26 mouse cellular contexts compared by ENCODE assay signal in the genomic region with DNA sequence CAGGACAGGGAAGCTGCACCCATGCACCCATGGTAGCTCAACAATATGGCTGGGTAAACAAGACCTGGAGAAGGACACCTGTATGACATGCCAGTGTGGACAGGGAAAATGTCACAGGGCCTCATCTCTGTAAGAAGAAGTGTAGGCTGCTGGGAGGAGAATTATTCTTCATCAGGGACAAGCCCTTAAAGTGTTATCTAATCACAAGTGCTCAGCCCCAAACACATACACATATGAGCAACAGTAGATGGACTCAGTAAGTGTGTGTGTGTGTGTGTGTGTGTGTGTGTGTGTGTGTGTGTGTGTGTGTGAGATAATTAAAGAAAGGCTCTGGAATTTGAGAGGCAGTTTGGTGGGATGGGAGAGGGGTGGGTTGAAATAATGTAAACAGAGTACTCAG. TPM values are rescaled to one million over a fixed set of nuclear protein-coding genes. Genes with fewer than 3 reads are reported as not detected.
DNase-seq lines count a peak whose midpoint lies in the region; ATAC-seq and TF ChIP-seq lines count a peak whose summit lies in the region.
"Had no signal": no experiment of that assay in that cellular context is flagged by ENCODE, and none has a peak within 500 bp of the region (broad histone marks: within the 10 kb centered on the region; RNA-seq: fewer than 3 reads in every experiment).

No protein-coding gene starts in this region.

- peak; percentile 53 for ATAC-seq in liver, embryonic 11.5 days (replicated peaks; ENCODE audit: low FRiP score)
- ATAC-seq in intestine, embryonic 16.5 days = no peak
- peak; percentile 55 for ATAC-seq in liver, embryonic 15.5 days (ENCODE audit: insufficient read depth)
- ATAC-seq: forebrain, embryonic 16.5 days had no signal

- peak overlapping the region; percentile 49 for H3K4me2 ChIP-seq in liver, embryonic 11.5 days
- H3K4me2 ChIP-seq in intestine, embryonic 16.5 days (ENCODE audit: low read depth, low read length) = peak overlapping the region; percentile 44
- H3K4me2 ChIP-seq in liver, embryonic 15.5 days = peak overlapping the region; percentile 54
- H3K4me2 ChIP-seq: embryonic facial prominence, embryonic 12.5 days; heart, embryonic 13.5 days; hindbrain, embryonic 15.5 days; limb, embryonic 15.5 days; lung, embryonic 15.5 days; midbrain, embryonic 12.5 days; neural tube, embryonic 13.5 days; stomach, embryonic 15.5 days had no signal

- H3K36me3 ChIP-seq in liver, embryonic 11.5 days (ENCODE audit: control insufficient read depth, insufficient read depth, low read length) = no peaks in the 10 kb centered on the region
- H3K36me3 ChIP-seq in intestine, embryonic 16.5 days (ENCODE audit: control insufficient read depth, insufficient read depth, low read length) = no peaks in the 10 kb centered on the region
- H3K36me3 ChIP-seq in liver, embryonic 15.5 days (replicated peaks) = no peaks in the 10 kb centered on the region
- H3K36me3 ChIP-seq in small intestine, adult 2 months (ENCODE audit: control insufficient read depth, insufficient read depth, low read length) = peaks cover 10% of the 10 kb centered on the region
- H3K36me3 ChIP-seq: embryonic facial prominence, embryonic 12.5 days; heart, embryonic 13.5 days; hindbrain, embryonic 10.5 days; hindbrain, embryonic 15.5 days; limb, embryonic 10.5 days; limb, embryonic 15.5 days; lung, embryonic 15.5 days; midbrain, embryonic 12.5 days; neural tube, embryonic 13.5 days; stomach, embryonic 15.5 days had no signal

- H3K27ac ChIP-seq in liver, embryonic 11.5 days (ENCODE audit: low read depth, low read length) = no peak overlapping the region
- no peak overlapping the region; the same call in 1 of the 2 replicates for H3K27ac ChIP-seq in intestine, embryonic 16.5 days (ENCODE audit: low read length)
- peak overlapping the region; percentile 45; the same call in 1 of the 2 replicates for H3K27ac ChIP-seq in liver, embryonic 15.5 days (replicated peaks)
- peak overlapping the region; percentile 27; the same call in 1 of the 2 replicates for H3K27ac ChIP-seq in small intestine, adult 2 months (ENCODE audit: insufficient read depth, low read depth, low read length)
- H3K27ac ChIP-seq: embryonic facial prominence, embryonic 12.5 days; heart, embryonic 13.5 days; hindbrain, embryonic 10.5 days; hindbrain, embryonic 15.5 days; kidney, postnatal 0 days; limb, embryonic 10.5 days; limb, embryonic 15.5 days; lung, embryonic 15.5 days; midbrain, embryonic 12.5 days; neural tube, embryonic 13.5 days; stomach, embryonic 15.5 days had no signal

- no peak overlapping the region for H3K4me3 ChIP-seq in liver, embryonic 11.5 days (ENCODE audit: low read depth, low read length)
- H3K4me3 ChIP-seq in intestine, embryonic 16.5 days (ENCODE audit: low read length) = peak overlapping the region; percentile 15; the same call in 1 of the 2 replicates
- H3K4me3 ChIP-seq in liver, embryonic 15.5 days (replicated peaks) = peak overlapping the region; percentile 48
- no peak overlapping the region for H3K4me3 ChIP-seq in small intestine, adult 2 months (ENCODE audit: low read depth, low read length)
- H3K4me3 ChIP-seq: embryonic facial prominence, embryonic 12.5 days; heart, embryonic 13.5 days; hindbrain, embryonic 10.5 days; hindbrain, embryonic 15.5 days; limb, embryonic 10.5 days; limb, embryonic 15.5 days; lung, embryonic 15.5 days; midbrain, embryonic 12.5 days; neural tube, embryonic 13.5 days; stomach, embryonic 15.5 days had no signal

- TF ChIP-seq CTCF in small intestine, adult 2 months (IDR thresholded peaks at IDR 0.05; ENCODE audit: extremely low read depth, insufficient read length, insufficient replicate concordance, low read depth, low read length) = no peak

- no peak for DNase-seq in liver, embryonic 11.5 days (ENCODE audit: low spot score)
- DNase-seq in liver = no peak
- no peak for DNase-seq in right cerebral cortex, adult 2 months (ENCODE audit: low spot score in 2 of 2)
- no peak for DNase-seq in lung, postnatal 4 days
- no peak for DNase-seq in kidney, postnatal 4 days
- DNase-seq: adrenal gland, postnatal 25 days; cerebellum, adult 2 months; cerebellum, postnatal 25 days; heart, postnatal 10 days; kidney, adult 8-10 months; layer of hippocampus, adult 9-11 months had no signal

- no peaks in the 10 kb centered on the region for H3K9me3 ChIP-seq in liver, embryonic 11.5 days (ENCODE audit: control insufficient read depth, low read length)
- H3K9me3 ChIP-seq in intestine, embryonic 16.5 days (ENCODE audit: control insufficient read depth, low read length) = no peaks in the 10 kb centered on the region
- no peaks in the 10 kb centered on the region for H3K9me3 ChIP-seq in liver, embryonic 15.5 days (replicated peaks)
- H3K9me3 ChIP-seq: embryonic facial prominence, embryonic 12.5 days; heart, embryonic 13.5 days; hindbrain, embryonic 10.5 days; hindbrain, embryonic 15.5 days; limb, embryonic 10.5 days; limb, embryonic 15.5 days; lung, embryonic 15.5 days; midbrain, embryonic 12.5 days; neural tube, embryonic 13.5 days; stomach, embryonic 15.5 days had no signal

- no peak overlapping the region for H3K9ac ChIP-seq in liver, embryonic 11.5 days (ENCODE audit: low read depth, low read length)
- H3K9ac ChIP-seq in intestine, embryonic 16.5 days (ENCODE audit: low read depth, low read length) = no peak overlapping the region
- no peak overlapping the region for H3K9ac ChIP-seq in liver, embryonic 15.5 days
- H3K9ac ChIP-seq: embryonic facial prominence, embryonic 12.5 days; heart, embryonic 13.5 days; hindbrain, embryonic 15.5 days; limb, embryonic 15.5 days; lung, embryonic 15.5 days; midbrain, embryonic 12.5 days; neural tube, embryonic 13.5 days; stomach, embryonic 15.5 days had no signal

- TF ChIP-seq POLR2A in small intestine, adult 2 months (IDR thresholded peaks at IDR 0.05; ENCODE audit: low read depth, low read length) = no peak

- no peaks in the 10 kb centered on the region; the same call in 1 of the 2 replicates for H3K4me1 ChIP-seq in liver, embryonic 11.5 days (replicated peaks; ENCODE audit: control insufficient read depth, insufficient read depth, low read length)
- no peaks in the 10 kb centered on the region for H3K4me1 ChIP-seq in intestine, embryonic 16.5 days (ENCODE audit: control insufficient read depth, insufficient read depth, low read length)
- H3K4me1 ChIP-seq in liver, embryonic 15.5 days (replicated peaks) = peaks cover 10% of the 10 kb centered on the region; the same call in 1 of the 2 replicates
- H3K4me1 ChIP-seq in small intestine, adult 2 months (ENCODE audit: control insufficient read depth, insufficient read depth, insufficient read length, low read length) = peaks cover 2% of the 10 kb centered on the region; the same call in 1 of the 2 replicates
- H3K4me1 ChIP-seq: embryonic facial prominence, embryonic 12.5 days; heart, embryonic 13.5 days; hindbrain, embryonic 10.5 days; hindbrain, embryonic 15.5 days; limb, embryonic 10.5 days; limb, embryonic 15.5 days; lung, embryonic 15.5 days; midbrain, embryonic 12.5 days; neural tube, embryonic 13.5 days; stomach, embryonic 15.5 days had no signal

- no peaks in the 10 kb centered on the region for H3K27me3 ChIP-seq in liver, embryonic 11.5 days (replicated peaks; ENCODE audit: control insufficient read depth, insufficient read depth, low read length)
- no peaks in the 10 kb centered on the region for H3K27me3 ChIP-seq in intestine, embryonic 16.5 days (replicated peaks; ENCODE audit: control insufficient read depth, insufficient read depth, low read length)
- no peaks in the 10 kb centered on the region for H3K27me3 ChIP-seq in liver, embryonic 15.5 days
- no peaks in the 10 kb centered on the region for H3K27me3 ChIP-seq in small intestine, adult 2 months (ENCODE audit: control insufficient read depth, insufficient read depth, low read length)
- H3K27me3 ChIP-seq: embryonic facial prominence, embryonic 12.5 days; heart, embryonic 13.5 days; hindbrain, embryonic 15.5 days; limb, embryonic 15.5 days; lung, embryonic 15.5 days; midbrain, embryonic 12.5 days; neural tube, embryonic 13.5 days; stomach, embryonic 15.5 days had no signal

RNA-seq across cellular contexts. Expression of gene Naip2, which starts 1.1 kb away (rescaled TPM):
- polyA plus RNA-seq in liver, embryonic 11.5 days (2014; fragmentation: Nextera tagmentation; extraction: Ambion mirVana) = 1.9 and 2.7 TPM in 2 replicates
- 6.9 and 8.3 TPM in 2 replicates for polyA plus RNA-seq in intestine, embryonic 16.5 days (2015; fragmentation: Nextera tagmentation; extraction: Ambion mirVana)
- 1.7 and 1.8 TPM in 2 replicates for polyA plus RNA-seq in liver, embryonic 15.5 days (2015; fragmentation: Nextera tagmentation; extraction: Ambion mirVana)
- polyA plus RNA-seq in small intestine, adult 2 months (2012; rRNA removed) = 3.9 and 12.0 TPM in 2 replicates

RNA-seq across cellular contexts. Expression of gene Naip5, which starts 45.3 kb away (rescaled TPM):
- polyA plus RNA-seq in liver, embryonic 11.5 days (2014; fragmentation: Nextera tagmentation; extraction: Ambion mirVana) = 0.53 and 0.94 TPM in 2 replicates
- polyA plus RNA-seq in intestine, embryonic 16.5 days (2015; fragmentation: Nextera tagmentation; extraction: Ambion mirVana) = 11.5 and 16.0 TPM in 2 replicates
- polyA plus RNA-seq in liver, embryonic 15.5 days (2015; fragmentation: Nextera tagmentation; extraction: Ambion mirVana) = 0.54 and 0.67 TPM in 2 replicates
- polyA plus RNA-seq in small intestine, adult 2 months (2012; rRNA removed) = 4.8 and 38.1 TPM in 2 replicates

Comparison
In these comparisons a context has a peak if more than half of its experiments do, and no peak if none do; other contexts are left out.
1. H3K27ac ChIP-seq: peak in liver, embryonic 15.5 days (single experiment) and small intestine, adult 2 months (single experiment); none in liver, embryonic 11.5 days (single experiment) and intestine, embryonic 16.5 days (single experiment).
2. H3K4me3 ChIP-seq: peak in intestine, embryonic 16.5 days (single experiment) and liver, embryonic 15.5 days (single experiment); none in liver, embryonic 11.5 days (single experiment) and small intestine, adult 2 months (single experiment).
3. Peak in every context shown above with its lines, with median percentiles within 50 percentile points of each other: H3K4me2 ChIP-seq.